Mouse (Mus musculus): ENCODE measurements at regions not wholly inside any gene's neighbourhood (a gene's known extent, or its start where the extent isn't known, plus 50 kb on each side); places are given as distances from the start of the nearest gene placed in this dataset.

GRCm38 (mm10) chr13:83113808-83114207 is 390.0 kb upstream of the Mef2c start:
- no peak overlapping the region for H3K4me3 ChIP-seq
- H3K9me3 ChIP-seq, result no peaks in the 10 kb centered on the region
- ATAC-seq (ENCODE audit: insufficient number of reproducible peaks, insufficient read depth, low FRiP score, low TSS enrichment), result no peak
- 0 out of 2 replicates have a peak, but pooled peaks cover 3% of the 10 kb centered on the region for H3K4me1 ChIP-seq
- no peak overlapping the region for H3K27ac ChIP-seq
- H3K4me2 ChIP-seq (replicated peaks), result no peak overlapping the region
- no peak overlapping the region for H3K9ac ChIP-seq
- no peaks in the 10 kb centered on the region for H3K27me3 ChIP-seq
- H3K36me3 ChIP-seq, result no peaks in the 10 kb centered on the region

GRCm38 (mm10) chr13:83114401-83114800 is 389.4 kb upstream of the Mef2c start:
- H3K9me3 ChIP-seq, result no peaks in the 10 kb centered on the region
- no peak overlapping the region for H3K4me3 ChIP-seq
- H3K4me2 ChIP-seq (replicated peaks), result no peak overlapping the region
- no peak overlapping the region for H3K27ac ChIP-seq
- no peak overlapping the region for H3K9ac ChIP-seq
- 79% methylated on average over 2 of the region's 2 CpGs for WGBS
- H3K27me3 ChIP-seq, result no peaks in the 10 kb centered on the region
- H3K4me1 ChIP-seq, result 0 out of 2 replicates have a peak, but pooled peaks cover 3% of the 10 kb centered on the region
- no peak for ATAC-seq (ENCODE audit: insufficient number of reproducible peaks, insufficient read depth, low FRiP score, low TSS enrichment)
- H3K36me3 ChIP-seq, result no peaks in the 10 kb centered on the region

DNA sequence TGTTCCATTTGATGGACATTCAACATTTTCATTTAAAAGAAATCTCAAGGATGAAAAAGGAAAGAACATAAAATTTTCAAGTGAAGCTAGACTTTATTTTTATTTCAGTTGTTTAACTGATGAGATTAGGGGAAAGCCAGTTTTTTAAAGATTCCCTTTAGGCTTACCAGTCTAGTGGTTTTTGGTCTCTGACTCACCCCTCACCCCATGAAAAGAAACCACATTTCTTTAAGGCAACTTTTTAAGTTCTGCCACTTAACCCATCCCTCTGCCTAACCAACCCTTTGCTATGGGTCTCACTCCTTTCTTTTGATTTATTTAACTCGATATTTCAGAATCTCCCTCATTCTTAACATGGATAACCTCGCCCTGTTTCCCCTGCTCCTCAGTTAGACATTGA is 388.1 kb upstream of the Mef2c start:
- H3K27ac ChIP-seq, result no peak overlapping the region
- WGBS, result 80% methylated on average over 2 of the region's 2 CpGs
- 0 out of 2 replicates have a peak, but pooled peaks cover 3% of the 10 kb centered on the region for H3K4me1 ChIP-seq
- H3K9ac ChIP-seq, result no peak overlapping the region
- H3K4me3 ChIP-seq, result no peak overlapping the region
- no peak for ATAC-seq (ENCODE audit: insufficient number of reproducible peaks, insufficient read depth, low FRiP score, low TSS enrichment)
- no peaks in the 10 kb centered on the region for H3K9me3 ChIP-seq
- H3K4me2 ChIP-seq (replicated peaks), result no peak overlapping the region
- H3K27me3 ChIP-seq, result no peaks in the 10 kb centered on the region
- no peaks in the 10 kb centered on the region for H3K36me3 ChIP-seq

DNA sequence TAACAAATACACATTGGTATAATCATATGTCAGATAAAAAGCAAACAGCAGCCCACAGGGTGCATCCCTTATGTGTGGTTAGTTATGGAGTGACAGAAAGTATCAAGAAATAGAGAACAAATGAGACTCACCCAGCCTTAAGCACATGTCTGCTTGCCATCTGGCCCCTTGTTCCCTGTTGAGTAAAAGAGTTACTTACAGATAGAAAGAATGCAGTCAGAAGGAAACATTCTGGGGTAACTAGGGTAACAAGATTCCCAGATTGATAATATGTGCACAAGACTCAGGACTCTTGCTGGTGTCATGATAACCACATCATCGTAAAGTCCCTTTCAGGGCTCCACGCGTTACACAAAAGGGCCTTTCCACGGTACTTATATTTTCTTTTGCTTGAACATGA is 383.5 kb upstream of the Mef2c start:
- H3K4me2 ChIP-seq (replicated peaks), result no peak overlapping the region

DNA sequence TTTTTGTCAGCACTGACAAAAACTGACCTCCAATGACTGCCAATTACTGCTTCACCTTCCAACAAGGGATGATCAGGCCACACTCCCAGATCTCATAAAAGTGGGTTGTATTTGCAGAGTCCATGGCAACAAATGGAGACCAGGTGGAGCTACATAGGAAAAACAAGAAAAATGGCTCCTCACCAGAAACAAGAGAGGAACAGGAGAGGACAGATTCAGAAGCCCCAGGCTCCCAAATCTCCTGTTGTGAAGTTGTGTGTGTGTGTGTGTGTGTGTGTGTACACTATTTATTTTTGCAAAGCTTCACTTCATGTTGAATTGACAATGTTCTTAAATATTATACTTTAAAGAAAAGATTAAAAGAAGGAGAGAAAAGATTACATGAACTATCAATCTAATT is 380.2 kb upstream of the Mef2c start:
- H3K9ac ChIP-seq, result no peak overlapping the region
- H3K4me2 ChIP-seq (replicated peaks), result no peak overlapping the region
- no peak for ATAC-seq (ENCODE audit: insufficient number of reproducible peaks, insufficient read depth, low FRiP score, low TSS enrichment)
- no peaks in the 10 kb centered on the region for H3K9me3 ChIP-seq
- no peak overlapping the region for H3K27ac ChIP-seq
- H3K4me1 ChIP-seq, result no peaks in the 10 kb centered on the region
- no peaks in the 10 kb centered on the region for H3K27me3 ChIP-seq
- H3K36me3 ChIP-seq, result no peaks in the 10 kb centered on the region
- H3K4me3 ChIP-seq, result no peak overlapping the region

More for the DNA sequence above, 383.5 kb upstream of the Mef2c start:
- Histone ChIP-seq H3K27me3 (no peaks in the 10 kb centered on the region), H3K36me3 (no peaks in the 10 kb centered on the region), H3K9me3 (no peaks in the 10 kb centered on the region), H3K27ac (no peak overlapping the region), H3K4me3 (no peak overlapping the region), H3K4me1 (no peaks in the 10 kb centered on the region), H3K9ac (no peak overlapping the region)
- ATAC-seq (ENCODE audit: insufficient number of reproducible peaks, insufficient read depth, low FRiP score, low TSS enrichment), result no peak
- 70% methylated on average over 4 of the region's 4 CpGs for WGBS

DNA sequence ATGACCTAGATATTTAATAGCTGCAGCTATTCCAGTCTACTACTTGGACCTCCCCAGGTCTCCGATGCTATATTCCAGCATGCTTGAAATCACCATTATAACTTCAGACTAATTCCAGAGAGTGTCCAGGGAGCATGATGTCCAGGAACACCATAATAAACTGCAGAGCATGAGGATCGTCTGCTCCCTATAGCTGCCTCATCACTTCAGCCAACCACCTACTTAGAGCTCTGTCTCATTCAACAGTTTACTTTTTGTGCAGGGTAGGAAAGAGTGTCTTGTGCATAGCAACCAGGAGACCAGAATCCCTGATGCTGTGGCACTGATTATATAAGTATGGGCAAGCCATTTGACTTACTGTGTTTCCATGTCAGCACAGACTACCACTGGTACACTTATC is 379.2 kb upstream of the Mef2c start:
- H3K4me1 ChIP-seq, result no peaks in the 10 kb centered on the region

GRCm38 (mm10) chr13:83126438-83126837 is 377.4 kb upstream of the Mef2c start:
- Histone ChIP-seq H3K4me2 (replicated peaks) (no peak overlapping the region), H3K4me1 (0 out of 2 replicates have a peak, but pooled peaks cover 3% of the 10 kb centered on the region), H3K36me3 (no peaks in the 10 kb centered on the region), H3K9ac (no peak overlapping the region), H3K27me3 (no peaks in the 10 kb centered on the region), H3K9me3 (no peaks in the 10 kb centered on the region), H3K4me3 (no peak overlapping the region), H3K27ac (no peak overlapping the region)
- WGBS, result 88% methylated on average over 2 of the region's 2 CpGs
- ATAC-seq (ENCODE audit: insufficient number of reproducible peaks, insufficient read depth, low FRiP score, low TSS enrichment), result no peak

More for the DNA sequence above, 379.2 kb upstream of the Mef2c start:
- Histone ChIP-seq H3K36me3 (no peaks in the 10 kb centered on the region), H3K9ac (no peak overlapping the region), H3K4me2 (replicated peaks) (no peak overlapping the region), H3K27me3 (no peaks in the 10 kb centered on the region), H3K27ac (no peak overlapping the region), H3K9me3 (no peaks in the 10 kb centered on the region), H3K4me3 (no peak overlapping the region)
- ATAC-seq (ENCODE audit: insufficient number of reproducible peaks, insufficient read depth, low FRiP score, low TSS enrichment), result no peak
- WGBS, result 89% methylated on average over 2 of the region's 2 CpGs

DNA sequence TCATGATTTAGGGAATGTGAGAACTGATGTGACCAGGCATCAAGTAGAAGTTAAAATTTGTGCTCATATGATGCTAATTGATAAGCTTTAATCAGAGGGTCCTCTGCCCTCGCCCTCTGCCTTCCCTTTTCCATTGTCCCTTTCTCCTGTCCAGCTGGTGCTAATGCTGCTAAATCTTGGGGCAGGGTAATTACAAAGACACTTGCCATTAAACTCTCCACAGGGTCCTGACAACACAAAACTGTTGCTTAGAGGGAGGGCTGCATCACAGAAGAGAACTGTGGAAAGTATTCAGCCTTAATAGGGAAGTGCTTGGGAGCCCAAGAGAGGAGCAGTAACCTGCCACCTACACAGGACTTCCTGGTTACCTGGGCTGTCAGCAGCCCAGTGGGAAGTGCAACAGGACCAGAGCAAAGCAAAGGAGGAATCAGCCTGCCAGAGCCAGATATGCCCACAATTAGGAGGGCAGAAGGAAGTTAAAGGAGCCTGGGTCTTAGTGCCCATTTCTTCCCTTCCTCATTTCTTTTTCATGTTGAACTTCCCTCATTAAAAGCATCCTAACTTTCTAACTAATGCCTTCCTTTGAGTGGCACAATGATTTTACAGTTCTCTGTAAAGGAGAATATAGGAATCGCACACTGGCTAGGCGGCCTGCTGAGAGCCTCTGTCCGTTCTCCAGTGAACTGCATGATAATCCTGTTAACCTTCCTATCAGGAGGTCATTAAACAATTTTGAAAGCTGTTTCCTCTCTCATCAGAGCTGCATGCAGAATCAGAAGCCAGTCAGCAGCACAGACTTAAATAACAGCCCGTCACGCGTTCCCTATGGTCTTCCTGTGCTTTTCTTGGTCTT is 372.5 kb upstream of the Mef2c start:
- WGBS, result 37% methylated on average over 7 of the region's 7 CpGs
- no peaks in the 10 kb centered on the region for H3K36me3 ChIP-seq
- no peak overlapping the region for H3K4me2 ChIP-seq (replicated peaks)
- H3K4me1 ChIP-seq, result peaks cover 9% of the 10 kb centered on the region; the same call in 1 of the 2 replicates
- H3K27me3 ChIP-seq, result no peaks in the 10 kb centered on the region
- no peak overlapping the region for H3K4me3 ChIP-seq
- ATAC-seq (ENCODE audit: insufficient number of reproducible peaks, insufficient read depth, low FRiP score, low TSS enrichment), result no peak
- H3K27ac ChIP-seq, result no peak overlapping the region
- no peaks in the 10 kb centered on the region for H3K9me3 ChIP-seq
- no peak overlapping the region for H3K9ac ChIP-seq

DNA sequence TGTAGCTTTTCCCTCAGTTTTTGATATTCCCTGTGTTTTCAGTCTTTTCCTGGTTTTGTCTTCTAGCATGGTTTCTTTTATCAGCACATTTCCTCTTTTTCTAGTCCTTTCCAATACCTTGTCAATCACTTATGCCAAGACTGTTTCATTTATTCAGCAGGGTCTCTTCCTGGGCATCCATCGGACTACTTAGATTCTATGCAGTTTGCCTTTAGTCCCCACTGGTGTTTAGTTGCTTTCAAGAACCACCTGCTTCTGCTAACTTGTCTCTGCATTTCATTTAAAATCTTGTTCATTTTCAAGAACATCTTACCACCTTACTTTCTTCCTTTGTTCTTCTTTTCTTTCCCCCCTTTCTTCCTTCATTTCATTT is 371.9 kb upstream of the Mef2c start:
- no peak overlapping the region for H3K27ac ChIP-seq
- no peak overlapping the region for H3K4me2 ChIP-seq (replicated peaks)

GRCm38 (mm10) chr13:83132671-83133638 is 370.9 kb upstream of the Mef2c start:
- Histone ChIP-seq H3K27me3 (no peaks in the 10 kb centered on the region), H3K4me3 (no peak overlapping the region), H3K4me2 (replicated peaks) (no peak overlapping the region), H3K36me3 (no peaks in the 10 kb centered on the region), H3K9ac (no peak overlapping the region), H3K4me1 (peaks cover 9% of the 10 kb centered on the region; the same call in 1 of the 2 replicates), H3K27ac (0 out of 2 replicates have a peak overlapping the region, but pooled peaks have one; percentile 6), H3K9me3 (no peaks in the 10 kb centered on the region)
- no peak for ATAC-seq (ENCODE audit: insufficient number of reproducible peaks, insufficient read depth, low FRiP score, low TSS enrichment)
- 50% methylated on average over 7 of the region's 7 CpGs for WGBS

More for the DNA sequence above, 371.9 kb upstream of the Mef2c start:
- WGBS, result 49% methylated on average over 1 of the region's 1 CpGs
- H3K9me3 ChIP-seq, result no peaks in the 10 kb centered on the region
- no peak for ATAC-seq (ENCODE audit: insufficient number of reproducible peaks, insufficient read depth, low FRiP score, low TSS enrichment)
- H3K36me3 ChIP-seq, result no peaks in the 10 kb centered on the region
- no peak overlapping the region for H3K9ac ChIP-seq
- H3K4me1 ChIP-seq, result peaks cover 9% of the 10 kb centered on the region; the same call in 1 of the 2 replicates
- no peak overlapping the region for H3K4me3 ChIP-seq
- no peaks in the 10 kb centered on the region for H3K27me3 ChIP-seq

DNA sequence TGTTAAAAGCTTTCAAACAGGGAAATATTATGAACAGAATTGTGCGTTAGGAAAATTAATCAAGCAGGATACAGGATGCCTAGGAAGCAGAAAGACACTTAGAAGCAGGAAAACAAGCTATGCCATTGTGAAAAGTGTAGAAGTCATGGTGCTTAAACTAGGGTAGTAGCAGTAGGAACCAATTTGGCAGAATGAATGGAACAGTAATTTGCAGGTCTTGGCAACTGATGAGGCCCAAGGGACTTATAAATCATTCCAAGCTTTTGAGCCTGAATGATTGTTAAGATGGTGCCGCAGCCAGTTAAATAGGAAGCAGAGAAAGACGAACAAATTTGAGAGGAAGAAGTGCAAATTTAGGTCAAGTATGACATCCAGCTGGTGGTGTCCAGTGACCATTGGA is 360.5 kb upstream of the Mef2c start:
- H3K36me3 ChIP-seq, result no peaks in the 10 kb centered on the region
- 46% methylated on average over 3 of the region's 3 CpGs for WGBS
- no peak overlapping the region for H3K4me3 ChIP-seq
- ATAC-seq (ENCODE audit: insufficient number of reproducible peaks, insufficient read depth, low FRiP score, low TSS enrichment), result no peak
- no peaks in the 10 kb centered on the region for H3K9me3 ChIP-seq
- no peak overlapping the region for H3K9ac ChIP-seq
- no peak overlapping the region for H3K4me2 ChIP-seq (replicated peaks)
- no peaks in the 10 kb centered on the region for H3K27me3 ChIP-seq
- no peak overlapping the region for H3K27ac ChIP-seq
- H3K4me1 ChIP-seq, result no peaks in the 10 kb centered on the region

Data from embryonic facial prominence, embryonic 12.5 days (tissue).